Mouse (Mus musculus) olfactory bulb, adult 2 months (tissue): ENCODE results near the gene Jph4.

Experiments
- CTCF ChIP-seq: fragments of 200-500 bp; IDR thresholded peaks from 2 replicates; pipeline ENCODE4 v1.5.1; 2012; ENCODE audit warnings: low read depth, mild to moderate bottlenecking, low read length, moderate library complexity; ENCODE audit not compliant: insufficient read depth
- POLR2A ChIP-seq: fragments of 200-500 bp; IDR thresholded peaks from 2 replicates; pipeline ENCODE4 v1.6.1; 2012; ENCODE audit warnings: mild to moderate bottlenecking, low read depth, low read length, moderate library complexity; ENCODE audit not compliant: insufficient read depth

DNA sequence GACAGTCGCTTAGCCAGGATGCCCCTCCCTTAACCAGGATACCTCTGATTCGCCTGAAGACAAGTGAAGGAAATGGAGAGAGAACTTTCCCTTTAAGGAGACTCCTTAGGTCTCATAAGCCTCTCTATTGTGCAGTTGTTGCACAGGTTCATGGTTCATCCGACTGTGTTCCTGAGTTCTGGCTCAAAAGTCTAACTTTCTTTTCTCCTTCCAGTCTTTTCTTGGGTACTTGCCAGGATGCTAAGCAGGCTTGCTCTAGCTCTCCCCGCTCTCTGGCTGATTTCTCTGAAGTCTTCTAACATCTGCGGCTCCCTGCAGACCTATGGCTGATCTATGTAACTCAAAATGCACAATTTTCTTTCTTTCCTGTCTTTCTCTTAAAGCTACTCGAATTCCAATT lies 33.3 kb downstream of the Jph4 start:
- no peak for TF ChIP-seq CTCF
- TF ChIP-seq POLR2A = no peak
